Mouse (Mus musculus) heart, adult 9 months (tissue): ENCODE measurements around the gene Spon1.

Source experiments
- DNase-seq, 2 experiments: peaks; one replicate each; pipeline ENCODE4 v3.0.0; 2022; ENCODE audit warnings: low spot score in 2 of 2

The Spon1 gene

DNA sequence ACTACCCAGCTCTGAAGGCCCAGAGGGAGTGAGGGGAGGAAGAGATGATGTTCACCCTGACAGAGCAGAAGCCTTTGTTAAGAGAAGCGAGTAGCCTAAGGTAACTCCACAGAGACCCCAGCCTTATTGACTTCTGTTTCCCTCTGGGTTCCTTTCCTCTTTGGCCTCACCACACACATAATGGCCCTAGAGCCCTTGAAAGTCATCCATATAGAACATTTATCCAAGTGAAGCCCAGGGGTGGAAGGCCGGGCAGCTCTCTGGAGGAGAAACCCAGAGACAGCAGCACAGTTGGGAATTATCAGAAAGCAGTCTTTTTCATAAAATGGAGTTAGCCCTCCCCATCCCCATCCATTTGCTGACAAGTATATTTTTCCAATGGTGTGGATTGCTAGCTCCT is 75.7 kb downstream of the Spon1 start:
- DNase-seq = no peak

DNA sequence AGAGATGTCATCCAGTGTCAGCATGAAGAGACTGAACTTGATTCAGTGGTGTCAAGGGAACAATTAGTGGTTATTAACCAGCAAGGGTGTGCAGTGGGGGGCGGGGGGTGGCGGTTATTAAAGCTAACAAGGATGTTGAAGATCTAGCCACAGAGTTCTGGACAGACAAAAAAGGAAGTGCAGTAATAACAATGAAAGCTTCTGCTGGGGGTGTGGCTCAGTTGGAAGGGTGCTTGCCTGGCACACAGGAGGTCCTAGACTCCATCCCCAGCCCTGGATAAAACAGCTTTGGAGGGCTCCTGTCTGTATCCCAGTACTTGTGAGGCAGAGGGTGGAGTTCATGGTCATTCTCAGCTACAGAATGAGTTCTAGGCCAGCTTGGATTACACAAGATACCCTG is 77.4 kb downstream of the Spon1 start:
- no peak for DNase-seq

DNA sequence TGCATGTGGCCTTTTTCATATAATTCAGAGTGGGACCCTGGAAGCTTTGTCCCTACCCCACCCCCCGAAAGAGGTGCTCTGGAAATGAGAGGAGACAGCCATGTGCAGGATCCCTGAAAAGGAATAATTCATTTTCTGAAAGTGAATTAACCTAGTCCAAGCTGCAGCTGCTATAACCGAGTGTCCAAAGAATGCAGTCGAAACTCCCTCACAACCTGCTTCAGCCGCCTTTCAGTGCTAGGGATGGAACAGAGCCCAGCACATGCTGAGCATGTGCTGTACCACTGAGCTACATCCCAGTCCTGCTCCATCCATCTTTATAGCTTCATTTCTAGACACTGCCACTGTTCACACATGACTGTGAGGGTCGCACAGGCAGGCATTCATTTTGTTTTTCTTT is 79.4 kb downstream of the Spon1 start:
- no peak for DNase-seq

DNA sequence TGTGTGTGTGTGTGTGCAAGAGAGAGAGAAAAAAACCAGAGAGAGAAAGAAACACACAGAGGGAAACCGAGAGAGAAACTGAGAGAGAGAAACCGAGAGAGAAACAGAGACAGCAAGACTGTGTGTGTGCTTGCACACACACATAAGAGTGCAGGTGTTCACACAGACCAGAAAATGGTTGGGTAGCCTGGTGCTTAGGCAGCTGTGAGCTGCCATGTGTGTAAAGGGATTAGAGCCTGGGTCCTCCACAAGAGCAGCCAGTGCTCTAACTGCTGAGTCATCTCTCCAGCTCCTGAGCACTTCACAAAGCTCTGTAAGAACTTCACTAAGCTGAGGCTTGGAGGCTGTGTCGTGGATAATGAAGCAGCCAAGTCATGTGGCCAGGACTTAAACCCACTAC is 80.8 kb downstream of the Spon1 start:
- DNase-seq = no peak

DNA sequence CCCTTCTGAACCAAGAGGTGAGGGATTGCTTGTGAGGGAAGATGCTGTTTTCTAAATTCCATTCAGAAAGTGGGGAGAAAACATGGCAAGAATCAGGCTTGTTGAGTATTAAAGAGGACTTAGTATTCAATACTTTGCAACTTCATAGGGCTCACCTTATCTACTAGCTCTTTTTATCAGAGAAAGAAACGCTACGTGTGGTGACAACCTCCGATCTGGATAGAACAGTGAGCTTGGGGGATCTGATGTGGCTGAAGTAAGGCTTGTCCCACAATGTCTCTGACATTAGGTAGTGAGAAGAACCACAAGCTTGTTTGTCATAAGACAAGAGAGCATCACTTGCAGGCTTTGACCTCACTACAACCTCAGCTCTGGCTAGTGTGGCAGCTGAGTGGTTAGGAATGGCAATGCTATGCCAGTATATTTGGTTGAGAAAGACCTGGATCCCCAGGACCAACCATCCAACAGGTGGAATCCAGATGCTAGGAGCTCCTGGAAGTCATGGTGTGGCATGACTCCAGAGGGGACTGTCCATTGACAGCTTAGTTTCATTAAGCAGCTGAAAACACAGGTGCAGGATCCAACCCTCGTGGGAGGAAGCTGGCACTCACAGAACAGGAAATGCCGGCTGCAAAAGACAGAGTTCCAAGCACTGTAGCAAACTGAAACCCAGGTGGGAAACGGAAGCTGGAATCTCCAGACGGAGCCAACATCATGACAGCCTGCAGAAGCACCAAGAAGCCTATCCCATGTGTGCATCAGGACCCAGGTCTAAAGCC is 81.4 kb downstream of the Spon1 start:
- DNase-seq = peak in 1 of 2 experiments; percentile 9

DNA sequence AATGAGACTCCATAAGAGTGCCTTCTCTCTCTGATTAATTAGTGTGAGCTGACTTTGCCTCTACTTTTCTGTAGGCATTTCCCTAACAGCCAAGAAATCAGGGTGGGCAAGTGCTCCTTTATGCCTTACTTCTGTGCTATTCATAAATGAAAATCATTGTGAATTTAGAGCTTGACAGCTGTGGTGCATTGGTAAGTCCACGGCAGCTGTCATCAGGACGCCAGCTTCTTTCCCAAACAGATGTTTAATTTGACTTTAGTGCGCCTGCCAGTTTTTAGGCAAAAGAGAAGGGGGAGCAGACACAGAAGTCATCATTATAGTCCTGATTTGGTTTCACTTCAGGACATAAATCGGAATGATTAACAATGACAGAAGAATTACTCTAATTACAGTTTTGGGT is 84.6 kb downstream of the Spon1 start:
- peak in 1 of 2 experiments; percentile 15 for DNase-seq

DNA sequence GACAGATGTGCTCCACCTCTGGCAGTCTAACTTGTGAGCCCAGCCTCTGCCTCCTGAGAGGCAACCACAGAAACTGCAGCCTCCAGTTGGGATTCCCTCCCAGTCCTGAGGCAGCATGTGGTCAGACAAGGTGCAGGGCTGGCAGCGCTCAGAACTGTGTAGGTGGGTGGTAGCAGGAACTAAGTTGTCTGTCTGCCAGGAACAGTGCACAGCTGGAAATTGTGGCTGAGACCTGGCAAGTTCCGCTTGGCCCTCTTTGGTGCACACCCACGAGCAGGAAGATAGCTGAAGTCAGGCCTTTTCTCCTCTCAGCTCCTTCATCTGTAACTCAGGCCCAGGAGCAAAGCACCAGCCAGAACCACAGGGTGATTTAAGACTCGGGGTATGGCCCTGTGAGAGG is 89.6 kb downstream of the Spon1 start:
- DNase-seq = no peak

DNA sequence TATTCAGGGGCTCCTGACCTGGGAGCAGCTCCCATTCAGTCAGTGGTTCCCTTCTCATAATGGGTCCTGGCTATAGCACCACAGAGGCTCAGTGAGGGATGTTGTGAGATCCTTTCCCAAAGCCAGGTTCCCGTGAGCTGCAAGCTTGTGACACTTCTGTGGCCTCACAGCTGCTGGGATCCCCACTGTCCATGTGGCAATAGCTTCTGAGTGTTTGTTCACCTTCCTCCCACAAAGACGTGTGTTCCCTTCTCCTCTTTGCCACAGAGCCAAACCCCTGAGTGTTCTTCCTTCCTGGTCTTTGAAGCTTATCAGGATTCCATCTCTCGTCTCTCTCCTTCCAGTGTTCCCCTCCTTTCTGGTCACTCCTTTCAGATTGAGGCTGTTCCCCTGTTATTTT is 90.3 kb downstream of the Spon1 start:
- no peak for DNase-seq

DNA sequence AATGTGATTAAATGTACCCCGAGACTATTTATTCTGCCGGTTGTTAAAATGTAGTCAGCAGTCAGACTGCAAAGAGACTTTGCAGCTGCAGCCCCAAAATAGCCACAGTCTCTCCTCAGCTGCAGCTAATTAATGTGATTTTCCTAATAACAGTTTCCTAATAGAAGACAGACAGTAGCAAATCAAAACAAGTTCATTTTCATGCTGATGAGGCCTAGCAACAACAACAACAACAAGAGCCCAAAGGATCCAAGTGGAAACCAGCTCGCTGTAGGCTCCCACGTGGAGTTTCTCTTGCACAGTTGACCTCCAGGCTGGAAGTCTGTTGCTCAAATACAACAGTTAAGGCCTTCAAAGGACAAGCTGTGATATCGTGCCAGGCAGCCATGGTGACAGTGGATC is 93.7 kb downstream of the Spon1 start:
- no peak for DNase-seq

DNA sequence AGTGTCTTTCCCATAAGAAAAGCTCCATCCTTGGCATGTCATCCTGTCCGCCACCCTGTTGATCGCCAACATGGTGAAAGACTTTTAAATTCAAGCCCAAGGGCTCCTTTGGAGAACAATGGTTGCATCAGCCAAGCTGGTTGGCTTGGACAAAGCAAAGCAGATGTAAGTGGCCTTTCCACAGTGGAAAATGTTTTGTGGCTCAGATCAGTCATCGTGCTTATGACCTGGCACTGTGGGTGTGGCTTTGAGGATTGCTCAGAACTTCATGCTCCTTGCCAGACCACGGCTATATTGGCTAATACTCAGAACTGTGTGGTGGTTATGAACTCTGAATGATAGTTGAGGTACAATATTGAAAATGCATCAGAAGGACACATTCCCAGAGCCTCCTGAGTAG is 96.2 kb downstream of the Spon1 start:
- no peak for DNase-seq

DNA sequence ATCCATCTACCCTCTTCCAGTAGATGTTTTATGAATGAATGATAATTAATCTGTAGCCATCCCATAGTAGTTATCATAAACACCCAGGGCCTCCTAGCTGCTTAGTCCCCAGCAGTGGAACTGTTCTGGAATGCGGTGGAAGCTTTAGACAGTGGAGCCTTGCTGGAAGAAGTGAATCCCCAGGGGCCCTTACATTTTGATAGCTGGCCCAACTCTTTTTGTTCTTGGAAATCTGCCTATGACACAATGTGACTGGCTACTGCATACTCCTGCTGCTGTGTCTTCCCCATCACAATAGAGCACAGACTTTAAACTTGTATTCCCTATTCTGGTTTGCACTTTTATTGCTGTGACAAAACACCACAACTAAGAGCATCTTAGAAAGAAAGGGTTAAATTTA is 107.0 kb downstream of the Spon1 start:
- peak; percentile 47 to 53 for DNase-seq

DNA sequence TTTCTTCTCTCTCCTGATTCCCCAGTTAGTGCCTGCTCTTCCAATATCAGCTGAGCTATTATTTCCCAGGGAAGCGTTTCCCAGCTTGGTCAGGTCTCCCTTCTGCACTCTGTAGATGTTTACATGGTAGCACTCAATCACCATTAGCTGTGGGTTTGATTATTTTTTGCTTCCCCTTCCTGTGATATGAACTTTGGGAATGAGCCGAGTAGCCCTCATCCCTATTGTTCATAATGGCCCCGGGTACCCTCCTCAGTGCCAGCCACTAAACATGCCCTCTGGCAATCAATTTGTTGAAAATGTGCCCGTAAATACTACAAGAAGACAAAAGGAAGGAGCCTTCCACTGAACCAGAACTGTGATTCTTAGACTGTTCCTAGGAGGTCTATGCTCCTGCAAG is 111.7 kb downstream of the Spon1 start:
- no peak for DNase-seq

DNA sequence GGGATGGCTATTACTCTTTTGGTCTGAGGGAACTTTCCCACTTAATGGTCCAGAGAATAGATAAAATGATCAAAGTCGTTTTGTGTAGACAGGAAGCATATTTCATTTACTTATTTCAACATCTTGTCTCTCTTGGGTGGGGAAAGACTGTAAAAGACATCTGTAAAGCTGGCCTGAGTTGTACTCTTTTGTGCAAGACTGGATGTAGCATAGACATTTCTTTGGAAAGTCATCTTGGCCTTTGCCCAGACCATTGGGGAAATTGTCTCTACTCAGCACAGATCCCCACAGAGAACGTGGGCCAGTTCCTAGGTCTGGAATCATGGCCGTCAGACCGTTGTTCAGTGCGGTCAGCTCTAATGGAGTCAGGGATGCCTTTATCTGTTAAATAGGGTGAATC is 112.1 kb downstream of the Spon1 start:
- DNase-seq = peak; percentile 23 to 32

DNA sequence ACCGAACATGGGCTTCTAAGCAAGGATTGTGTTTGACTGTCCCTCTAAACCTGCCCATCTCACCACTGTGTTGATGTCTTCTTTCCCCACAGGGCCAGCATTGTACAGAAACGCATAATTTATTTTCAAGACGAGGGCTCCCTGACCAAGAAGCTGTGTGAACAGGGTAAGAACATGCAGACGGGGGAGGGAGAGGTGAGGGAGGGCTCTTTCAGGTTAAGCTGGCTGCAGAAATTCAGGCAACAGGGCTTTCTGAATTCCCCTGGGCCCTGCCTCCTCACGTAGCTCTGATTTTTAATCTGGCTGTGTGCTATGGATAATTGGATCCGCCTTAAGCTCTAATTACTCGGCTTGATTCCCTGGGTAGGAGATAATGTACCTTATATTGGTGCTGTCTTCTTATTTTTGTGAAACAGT is 113.3 kb downstream of the Spon1 start:
- no peak for DNase-seq

DNA sequence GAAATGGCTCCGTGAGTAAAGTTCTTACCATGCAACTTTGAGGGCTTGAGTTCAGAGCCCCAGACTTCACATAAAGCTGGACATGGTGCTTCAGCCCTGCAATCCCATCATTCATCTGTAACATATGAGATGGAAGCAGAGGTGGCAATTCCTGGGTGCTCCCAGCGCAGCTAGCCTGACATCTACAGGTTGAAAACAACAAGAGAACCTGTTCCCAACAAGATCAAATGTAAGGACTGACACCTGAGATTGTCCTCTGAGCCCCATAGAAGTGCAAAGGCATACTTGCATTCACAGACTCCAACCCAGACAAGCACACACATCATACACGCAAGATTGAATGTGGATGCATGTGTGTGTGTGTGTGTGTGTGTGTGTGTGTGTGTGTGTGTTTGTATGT is 114.2 kb downstream of the Spon1 start:
- no peak for DNase-seq

DNA sequence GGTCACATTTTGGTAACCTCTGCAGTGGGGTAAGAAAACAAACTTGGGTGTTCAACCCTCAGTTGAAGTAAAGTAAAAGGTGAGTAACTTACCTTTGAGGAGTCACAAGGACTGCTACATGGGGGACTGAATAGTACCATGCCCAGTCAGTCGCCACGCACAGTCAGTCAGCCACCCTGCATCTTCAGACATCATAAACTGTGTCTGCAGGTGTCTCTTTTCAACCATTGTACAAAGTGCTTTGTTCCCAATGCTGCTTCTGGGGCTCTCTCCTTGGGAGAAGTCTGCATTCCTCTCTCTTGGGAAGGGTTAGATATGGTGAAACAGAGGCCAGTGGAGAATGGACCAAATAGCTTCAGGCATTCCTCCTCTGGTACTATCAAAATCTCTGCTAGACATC is 125.0 kb downstream of the Spon1 start:
- no peak for DNase-seq

DNA sequence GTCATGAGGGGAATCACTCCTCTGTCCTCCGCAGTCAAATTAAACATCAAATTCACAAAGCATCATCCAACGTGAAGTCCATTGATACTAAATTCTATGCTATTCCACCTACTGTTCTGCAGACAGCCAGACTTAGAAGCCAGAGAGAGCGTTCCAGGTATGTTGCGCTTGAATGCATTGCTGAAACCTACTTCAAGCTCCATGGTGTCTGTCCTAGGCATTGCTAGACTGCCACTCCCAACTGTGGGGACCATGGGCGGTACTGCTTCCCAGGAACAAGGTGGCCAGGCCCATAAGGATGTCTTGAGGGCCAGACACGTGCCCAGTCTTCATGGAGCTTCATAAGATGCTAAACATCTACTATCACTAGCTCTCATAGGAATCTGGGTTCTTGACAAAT is 125.7 kb downstream of the Spon1 start:
- DNase-seq = no peak

DNA sequence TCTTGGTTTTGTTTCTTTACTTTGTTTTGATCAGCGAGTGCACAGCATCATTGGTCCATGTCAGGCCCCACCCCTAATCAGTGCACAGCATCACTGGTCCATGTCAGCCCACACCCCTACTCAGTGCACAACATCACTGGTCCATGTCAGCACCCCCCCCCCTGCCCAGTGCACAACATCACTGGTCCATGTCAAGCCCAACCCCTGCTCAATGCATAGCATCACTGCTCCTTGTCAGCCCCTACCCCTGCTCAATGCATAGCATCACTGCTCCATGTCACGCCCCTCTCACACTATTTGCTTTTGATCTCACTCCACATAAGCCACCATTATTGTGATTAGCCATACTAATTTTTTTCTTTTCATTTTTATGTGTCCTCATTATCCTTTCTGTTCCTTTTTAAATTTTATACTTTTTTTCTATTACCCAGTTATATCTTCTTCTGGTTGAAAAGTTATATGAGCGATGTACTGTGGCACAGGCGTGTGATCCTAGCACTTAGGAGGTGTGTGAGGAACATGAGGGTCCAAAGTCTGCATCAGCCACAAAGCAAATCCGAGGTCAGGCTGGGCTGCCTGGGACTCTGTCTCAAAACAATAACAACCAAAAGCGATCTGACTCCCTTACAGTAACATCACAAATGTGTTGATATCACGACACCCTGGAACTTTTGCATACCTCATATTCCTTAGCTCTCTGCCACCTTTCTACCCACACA is 128.3 kb downstream of the Spon1 start:
- no peak for DNase-seq

DNA sequence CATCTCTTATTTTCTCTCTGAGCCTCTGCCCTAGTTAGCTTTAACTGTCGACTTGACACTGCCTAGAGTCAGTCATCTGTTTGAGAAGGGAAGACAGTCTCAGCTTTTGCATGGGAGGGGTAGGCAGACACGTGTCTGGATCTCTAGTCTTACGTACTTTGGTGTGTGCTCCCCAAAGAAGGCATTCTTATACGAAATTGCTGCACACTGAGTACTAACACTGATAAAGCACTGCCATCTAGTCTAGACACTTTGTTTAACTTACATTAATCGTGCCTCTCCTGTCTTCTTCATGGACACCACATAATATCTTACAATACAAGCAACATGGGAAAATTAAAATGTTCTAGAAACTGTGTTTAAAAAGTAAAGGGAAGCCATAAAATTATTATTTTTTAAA is 129.5 kb downstream of the Spon1 start:
- DNase-seq = no peak

DNA sequence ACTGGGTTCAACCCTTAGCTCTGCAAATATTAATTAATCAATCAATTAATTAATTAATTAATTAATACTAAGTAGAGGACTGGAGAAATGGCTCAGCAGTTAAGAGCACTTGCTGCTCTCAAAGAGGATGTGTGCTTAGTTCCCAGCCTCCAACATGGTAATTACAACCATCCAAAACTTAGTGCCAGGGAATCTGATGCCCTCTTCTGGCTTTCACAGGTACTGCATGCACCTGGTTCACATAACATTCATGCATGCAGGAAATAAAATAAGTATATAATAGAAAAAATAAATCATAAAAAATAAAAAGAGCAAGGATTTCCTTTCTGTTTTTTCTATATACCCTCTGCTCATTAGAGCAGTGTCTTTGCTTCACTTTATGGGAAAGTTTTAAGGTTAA is 132.6 kb downstream of the Spon1 start:
- DNase-seq = no peak

DNA sequence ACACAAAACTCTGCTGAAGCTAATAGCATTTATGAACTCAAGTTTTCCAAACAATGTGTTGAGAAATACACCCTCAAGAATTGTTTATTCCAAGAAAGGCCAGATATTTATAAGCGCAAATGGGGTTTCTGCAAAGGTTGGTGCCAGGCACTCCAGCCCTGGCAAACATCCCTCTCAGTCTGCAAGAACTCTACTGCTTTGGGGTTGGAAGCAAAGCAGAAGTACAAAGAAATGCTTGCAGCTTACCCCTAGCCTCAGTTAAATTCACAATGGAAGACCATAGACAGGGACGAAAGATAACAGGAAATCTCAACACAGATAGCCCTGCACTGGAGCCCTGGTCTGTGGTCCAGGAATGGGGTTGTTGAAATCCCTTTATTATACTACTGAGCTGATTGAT is 135.7 kb downstream of the Spon1 start:
- no peak for DNase-seq

DNA sequence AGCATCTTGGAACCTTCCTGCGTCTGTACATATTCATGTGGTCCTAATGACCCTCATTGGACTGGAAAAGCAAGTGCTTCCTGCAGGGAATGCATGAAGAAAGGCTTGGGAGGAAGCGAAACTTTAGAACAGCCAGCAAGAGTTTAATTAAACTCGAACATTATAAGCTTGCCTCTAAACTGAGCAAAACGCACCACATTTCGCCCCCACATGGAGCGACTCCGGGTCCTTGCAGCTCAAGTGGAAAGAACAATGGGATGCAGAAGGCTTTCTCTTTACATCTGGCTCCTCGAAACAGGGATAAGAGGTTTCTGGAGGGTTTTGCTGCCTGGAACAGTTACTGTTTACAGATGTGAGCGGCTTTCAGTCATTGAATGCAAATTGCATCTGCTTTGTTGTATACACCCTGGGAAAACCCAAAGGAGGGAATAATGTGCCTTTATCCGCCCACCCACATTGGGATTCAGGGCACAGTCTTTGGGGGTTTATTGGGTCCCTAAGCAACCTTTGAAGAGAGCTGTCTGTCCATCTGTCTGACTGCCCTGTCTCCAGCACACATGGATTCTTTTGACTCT is 136.2 kb downstream of the Spon1 start:
- no peak for DNase-seq

DNA sequence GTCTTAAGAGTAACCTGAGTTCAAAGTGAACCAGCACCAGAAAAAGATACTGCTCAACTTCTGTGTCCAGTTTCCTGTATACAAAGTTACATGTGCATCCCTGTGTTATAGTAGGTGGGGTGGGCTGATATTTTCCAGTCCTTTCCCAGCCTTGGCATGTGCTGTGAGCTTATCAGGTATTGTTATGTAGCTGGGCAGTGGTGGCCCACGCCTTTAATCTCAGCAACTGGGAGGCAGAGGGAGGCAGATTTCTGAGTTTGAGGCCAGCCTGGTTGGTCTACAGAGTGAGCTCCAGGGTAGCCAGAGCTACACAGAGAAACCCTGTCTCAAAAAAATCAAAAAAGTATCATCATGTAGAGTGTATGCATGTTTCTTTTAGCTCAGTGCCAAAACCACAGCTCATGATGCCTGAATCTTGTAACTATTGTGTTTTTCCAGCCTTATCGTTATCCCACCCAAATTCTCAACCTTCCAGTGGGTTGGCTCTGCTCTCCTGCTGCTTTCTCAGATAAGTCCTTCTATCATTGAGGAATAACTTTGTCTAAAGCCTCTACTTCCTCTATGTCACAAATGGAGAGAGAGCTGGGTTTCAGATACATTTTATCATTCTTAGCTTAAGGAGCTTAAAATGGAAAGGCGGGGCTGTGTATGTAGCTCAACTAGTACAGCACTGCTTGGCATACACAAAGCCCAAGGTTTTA is 137.5 kb downstream of the Spon1 start:
- DNase-seq = no peak
